Mouse (Mus musculus) right cerebral cortex, adult 2 months (tissue): Measurements from ENCODE around the gene Fsd2.

Experiments
- DNase-seq, 2 experiments: peaks; one replicate each; pipeline ENCODE4 v3.0.0; 2021 to 2022; ENCODE audit warnings: low spot score in 2 of 2

The Fsd2 gene

DNA sequence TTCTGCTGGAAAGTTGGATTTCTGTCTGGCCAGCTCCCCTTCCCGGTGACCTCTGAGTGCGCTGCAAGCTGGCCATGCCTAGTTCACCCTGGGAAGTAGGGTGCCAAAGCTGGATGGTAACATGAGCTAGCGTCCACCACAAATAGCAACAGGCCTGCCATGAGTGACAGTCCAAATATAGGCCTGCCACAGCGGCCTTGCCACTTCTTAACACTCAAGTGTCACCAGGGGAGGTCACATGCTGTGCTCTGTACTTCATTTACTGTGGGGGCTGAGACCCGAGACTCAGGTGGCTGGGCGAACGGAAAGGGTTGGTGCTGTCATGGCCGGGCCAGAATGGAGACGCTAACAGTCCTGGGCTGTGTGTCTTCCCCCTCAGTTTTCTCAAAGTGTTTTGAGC, at the start of gene Fsd2:
Fsd2 (minus strand) TSS at position 53 of the 400 bp plus-strand sequence.
- DNase-seq: no peak

DNA sequence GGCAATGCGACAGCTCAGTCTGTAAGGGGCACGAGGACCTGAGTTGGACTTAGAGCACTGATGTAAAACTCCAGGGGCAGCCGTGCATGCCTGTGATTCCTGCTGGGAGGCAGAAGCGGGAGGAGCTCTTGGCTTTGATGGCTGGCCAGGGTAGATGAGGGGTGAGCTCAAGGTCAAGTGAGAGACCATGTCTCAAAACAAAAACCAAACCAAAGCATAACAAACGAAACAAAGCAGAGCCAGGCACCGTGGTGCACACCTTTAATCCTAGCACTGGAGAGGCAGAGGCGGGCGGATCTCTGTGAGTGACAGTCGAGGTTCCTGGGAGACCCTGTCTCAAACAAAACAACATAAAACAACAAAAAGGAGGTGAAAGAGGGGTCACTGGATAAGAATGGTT, 48.3 kb upstream of the Fsd2 start:
- no peak for DNase-seq

DNA sequence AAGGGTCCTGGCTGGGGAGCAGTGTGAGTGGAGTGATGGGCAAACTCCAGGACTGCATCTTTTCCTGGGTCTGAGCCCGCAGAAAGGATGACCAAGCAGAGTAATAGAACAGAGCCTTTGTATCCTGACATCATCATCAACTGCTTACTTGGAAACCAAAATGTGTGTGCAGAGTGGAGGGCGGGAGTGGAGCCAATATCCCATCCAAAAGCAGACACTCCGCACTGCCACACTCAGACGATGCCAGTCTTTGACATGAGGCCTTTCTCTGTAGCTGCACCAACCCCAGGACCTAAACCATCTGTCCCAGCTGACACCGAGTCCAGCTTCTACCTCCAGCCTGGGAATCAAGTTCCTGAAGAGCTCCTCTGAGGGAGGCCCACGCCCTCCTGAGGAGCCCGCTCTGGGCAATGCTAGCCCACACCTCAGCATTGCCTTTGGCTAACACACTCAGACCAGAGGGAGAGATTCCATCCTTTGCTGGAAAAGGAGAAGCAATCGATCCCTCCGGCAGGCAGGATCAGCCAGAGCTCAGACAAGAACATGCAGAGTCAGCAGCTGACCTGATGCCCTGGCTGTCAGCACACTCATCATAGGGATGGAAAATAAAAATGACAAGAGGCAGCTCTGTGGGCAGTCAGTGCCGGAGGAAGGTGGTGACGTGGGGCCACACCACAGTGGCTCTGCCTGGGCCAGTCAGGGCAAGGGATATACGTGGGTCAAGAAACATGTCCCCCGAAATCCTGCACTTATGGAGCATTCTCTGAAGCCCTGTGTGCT, 46.3 kb upstream of the Fsd2 start:
- no peak for DNase-seq

DNA sequence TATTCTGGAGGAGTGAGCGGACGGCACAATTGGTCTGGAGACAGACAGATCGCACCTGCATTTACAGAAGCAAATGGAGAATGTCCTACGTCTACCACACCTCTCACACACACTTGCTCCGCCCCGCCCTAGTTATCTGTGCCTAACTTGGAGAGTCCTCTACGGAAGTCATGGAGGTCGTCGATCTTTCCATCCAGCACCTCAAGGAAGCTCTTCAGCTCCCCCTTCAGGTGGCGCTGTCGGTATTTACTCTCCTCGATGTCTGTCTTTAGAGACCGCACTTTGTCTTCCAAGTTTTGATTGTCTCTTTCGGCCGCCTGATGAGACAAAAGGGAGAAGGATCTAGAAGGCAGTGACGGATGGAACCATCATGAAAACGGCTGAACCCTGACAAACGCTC, 43.4 kb upstream of the Fsd2 start:
- no peak for DNase-seq

DNA sequence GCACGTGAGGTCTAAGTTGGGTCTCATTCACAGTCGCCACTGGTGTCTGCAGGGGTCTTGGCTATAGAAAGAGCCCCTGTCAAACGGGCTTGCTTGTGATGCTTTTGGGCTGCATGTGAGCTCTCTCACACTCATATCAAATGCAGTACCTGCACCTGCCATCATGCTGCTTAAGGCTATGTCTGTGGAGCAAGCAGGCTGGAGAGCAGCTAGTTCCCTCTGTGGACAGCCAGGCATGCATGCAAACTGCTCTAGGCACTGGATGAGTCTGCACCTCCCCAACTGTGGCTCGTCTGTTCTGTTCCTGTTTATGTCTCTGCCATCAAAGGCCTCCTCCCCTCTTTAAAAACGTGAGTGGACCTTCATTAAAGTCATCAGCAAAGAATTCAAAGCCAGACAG, 39.7 kb upstream of the Fsd2 start:
- DNase-seq: no peak

DNA sequence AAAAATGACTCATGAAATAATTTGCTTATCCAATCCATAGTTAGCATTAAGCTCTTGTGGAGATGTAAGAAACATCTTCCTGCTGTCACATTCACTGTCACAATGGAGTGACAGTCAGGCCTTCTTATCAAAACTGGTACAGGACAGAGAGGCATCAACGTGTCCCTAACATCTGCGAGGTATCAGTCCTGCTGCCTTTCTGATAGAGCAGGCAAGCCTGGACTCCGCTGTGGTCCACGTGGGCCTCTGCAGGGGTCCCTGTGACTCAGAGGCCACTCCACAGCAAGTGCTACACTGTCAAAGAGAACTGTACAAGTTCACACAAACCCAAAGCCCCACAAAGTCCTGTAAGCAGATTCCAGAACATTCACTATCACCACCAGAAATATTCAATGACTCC, 38.7 kb upstream of the Fsd2 start:
- DNase-seq: no peak

DNA sequence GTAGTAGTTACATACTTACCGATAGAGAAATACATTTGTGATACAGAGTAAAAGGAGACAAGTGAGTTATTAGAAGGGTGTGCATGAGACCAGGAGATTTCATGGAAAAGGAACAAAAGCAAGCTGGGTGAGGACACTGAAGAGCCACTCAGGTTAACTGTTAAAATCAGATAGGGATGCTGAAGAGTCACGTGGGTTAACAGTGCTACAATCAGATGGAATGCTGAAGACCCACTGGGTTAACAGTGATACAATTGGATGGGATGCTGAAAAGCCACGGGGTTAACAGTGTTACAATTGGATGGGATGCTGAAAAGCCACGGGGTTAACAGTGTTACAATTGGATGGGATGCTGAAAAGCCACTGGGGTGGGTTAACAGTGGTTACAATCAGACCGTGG, 38.2 kb upstream of the Fsd2 start:
- DNase-seq: no peak

DNA sequence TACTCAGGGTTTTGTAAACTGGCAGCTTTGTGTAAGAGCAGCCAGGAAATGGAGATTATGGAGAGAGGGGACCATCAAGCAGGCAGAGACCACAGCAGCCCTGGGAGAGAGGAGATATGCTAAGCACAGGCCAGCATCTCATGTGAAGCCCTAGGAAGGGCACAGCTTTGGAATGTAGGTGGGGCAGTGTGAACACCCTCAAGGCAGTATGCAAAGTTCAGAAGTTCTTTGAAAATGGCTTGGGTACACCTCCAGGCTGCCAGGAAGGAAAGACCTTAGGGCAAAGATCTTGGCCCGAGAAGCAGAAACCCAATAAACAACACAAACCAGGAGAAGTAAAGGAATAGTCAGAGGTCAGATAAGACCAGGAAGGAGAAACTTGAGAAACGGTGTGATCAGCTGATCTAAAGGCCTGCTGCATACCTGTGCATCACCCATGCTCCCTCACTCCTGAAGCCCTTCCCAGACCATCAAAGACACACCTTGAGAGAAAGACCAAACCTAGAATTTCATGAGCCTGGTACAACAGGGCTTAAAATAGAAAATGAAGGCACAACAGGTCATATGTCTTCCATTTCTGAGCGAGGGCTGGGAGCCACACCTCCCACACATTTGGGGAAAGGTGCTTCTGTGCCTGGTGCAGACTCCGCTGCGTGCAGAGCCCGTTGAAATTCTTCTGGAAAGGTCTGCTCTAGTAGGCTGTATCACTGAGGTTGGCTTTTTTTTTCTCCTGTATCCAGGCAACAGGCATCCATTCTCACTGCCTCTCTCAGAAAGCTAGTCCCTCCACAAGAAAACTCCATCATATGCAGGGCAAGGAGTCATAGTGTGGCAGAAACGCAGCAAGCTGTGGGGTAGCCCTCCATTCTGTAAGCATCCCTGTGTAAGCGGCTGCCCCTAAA, 32.9 kb upstream of the Fsd2 start:
- peak; percentile 37 to 40 for DNase-seq

DNA sequence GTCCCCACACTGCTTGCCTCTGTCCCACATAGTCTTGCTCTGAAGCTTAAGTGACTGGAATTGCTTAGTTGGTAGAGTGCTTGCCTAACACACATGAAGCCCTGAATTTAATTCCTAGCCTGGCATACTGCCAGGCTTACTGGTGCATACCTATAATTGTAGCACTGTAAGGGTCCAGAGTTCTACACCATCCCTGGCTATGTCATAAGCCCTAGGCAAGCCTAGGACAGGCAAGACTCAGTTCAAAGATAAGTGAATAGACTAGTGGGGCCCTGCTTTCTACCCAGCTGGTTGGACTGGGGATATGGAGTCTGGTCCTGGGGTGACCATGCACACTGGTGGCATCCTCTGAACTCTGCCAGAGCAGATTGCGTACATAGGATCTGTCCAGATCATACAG, 30.9 kb upstream of the Fsd2 start:
- DNase-seq: no peak

DNA sequence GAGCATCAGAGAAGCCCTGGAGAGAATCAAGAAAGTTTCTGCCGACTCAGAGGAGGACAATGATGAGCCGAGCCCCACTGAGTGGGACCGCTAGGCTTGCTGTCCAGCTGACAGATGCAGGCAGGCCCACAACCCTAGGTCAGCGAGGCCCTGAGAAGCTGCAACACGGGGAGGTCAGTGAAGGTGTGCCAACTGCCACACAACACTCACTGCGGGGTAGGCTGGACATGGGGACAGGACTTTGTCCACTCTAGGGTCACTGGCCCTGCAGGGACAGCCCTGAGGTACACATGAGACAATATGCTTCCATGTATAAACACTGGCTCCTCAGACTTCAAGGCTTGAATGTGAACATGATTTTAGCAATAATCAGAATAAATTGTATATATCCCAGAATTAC, 29.3 kb upstream of the Fsd2 start:
- no peak for DNase-seq

DNA sequence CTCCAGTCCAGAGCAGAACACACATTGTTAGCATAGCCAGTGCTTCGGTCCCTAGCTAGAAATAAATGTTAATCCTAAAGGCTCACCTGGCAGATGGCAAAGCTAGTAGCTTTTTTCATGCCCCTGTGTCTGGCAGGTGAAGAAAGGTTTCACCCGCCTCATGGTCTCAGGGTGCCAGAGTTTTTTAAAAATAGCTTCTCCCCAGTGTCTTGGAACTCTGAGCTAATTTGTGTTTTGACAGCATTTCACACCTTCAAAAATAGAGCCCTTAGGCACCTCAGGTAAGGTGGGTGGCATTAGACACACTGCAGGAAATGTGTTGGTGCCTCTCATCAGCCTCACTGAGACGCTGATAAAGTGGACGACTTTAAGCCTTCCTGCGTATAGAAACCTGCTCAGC, 28.3 kb upstream of the Fsd2 start:
- DNase-seq: no peak

DNA sequence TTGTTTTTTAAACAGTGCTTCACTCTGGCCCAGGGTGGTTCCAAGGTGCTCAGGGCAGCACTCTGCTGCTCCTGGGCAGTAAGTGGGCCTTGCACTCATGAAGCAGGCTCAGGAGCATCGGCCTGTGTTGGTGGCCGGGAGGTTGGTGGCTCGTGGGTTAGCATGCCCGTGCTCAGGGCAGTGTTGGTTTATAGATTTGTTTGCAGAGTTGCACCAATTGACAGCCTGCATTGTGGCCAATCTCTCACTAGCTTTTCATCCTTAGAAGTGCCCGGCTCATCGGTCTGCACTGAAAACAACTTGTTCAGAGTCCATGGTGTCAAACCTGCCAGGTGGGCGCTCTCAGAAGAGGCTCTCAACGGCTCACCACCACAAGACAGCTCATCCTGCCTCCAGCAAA, 26.6 kb upstream of the Fsd2 start:
- no peak for DNase-seq

DNA sequence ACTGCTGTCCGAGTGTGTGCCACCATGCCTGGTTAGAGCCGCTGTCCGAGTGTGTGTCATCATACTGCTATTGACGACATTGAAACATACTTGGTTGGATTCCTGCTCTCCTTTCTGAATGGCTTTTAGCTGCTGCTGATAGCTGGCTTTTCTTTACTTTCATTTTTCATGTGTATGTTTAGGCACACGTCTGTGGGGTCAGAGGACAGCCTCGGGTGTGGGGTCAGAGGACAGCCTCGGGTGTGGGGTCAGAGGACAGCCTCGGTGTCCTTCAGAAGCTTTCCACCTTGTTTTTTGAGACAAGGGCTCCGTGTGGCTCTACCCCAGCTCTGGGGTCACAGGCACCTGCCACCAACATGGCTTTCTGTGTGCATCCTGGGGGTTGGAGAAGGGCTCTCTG, 25.9 kb upstream of the Fsd2 start:
- no peak for DNase-seq

DNA sequence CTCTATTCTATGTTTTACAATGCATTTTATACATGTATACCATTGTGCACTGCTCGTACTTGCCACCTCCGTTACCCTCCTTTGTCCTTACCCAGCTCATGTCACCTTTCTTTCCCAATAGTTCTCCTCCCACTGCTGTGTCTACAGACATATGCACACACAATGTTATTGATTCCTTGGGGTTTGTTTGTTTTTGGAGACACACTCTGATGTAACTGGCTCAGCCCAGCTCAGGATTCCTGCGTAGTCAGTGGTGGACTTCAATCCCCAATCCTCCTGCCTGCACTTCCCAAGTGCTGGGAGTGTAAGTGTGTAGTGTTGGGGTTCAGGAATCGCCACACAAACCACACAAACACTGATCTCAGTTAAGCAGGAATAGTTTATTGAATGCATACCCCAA, 20.5 kb upstream of the Fsd2 start:
- no peak for DNase-seq

DNA sequence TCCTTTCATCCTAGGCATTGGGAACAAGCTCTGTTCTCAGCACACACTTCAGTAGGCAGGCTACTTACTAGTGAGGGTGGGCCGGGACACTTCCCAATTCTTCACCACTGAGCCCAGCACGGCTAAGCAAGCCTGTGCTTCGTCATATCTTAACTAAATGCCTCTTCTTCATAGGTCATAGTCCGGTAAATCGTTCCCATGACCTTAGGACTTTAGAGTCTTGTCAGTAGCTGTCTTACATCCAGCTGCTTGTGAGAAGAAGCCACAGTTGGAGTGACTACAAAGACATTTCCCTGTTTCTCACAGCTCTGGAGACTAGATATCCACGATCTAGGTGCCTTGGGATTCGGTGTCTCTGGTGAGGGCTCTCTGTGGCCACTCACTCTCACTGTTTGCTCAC, 18.6 kb upstream of the Fsd2 start:
- no peak for DNase-seq

DNA sequence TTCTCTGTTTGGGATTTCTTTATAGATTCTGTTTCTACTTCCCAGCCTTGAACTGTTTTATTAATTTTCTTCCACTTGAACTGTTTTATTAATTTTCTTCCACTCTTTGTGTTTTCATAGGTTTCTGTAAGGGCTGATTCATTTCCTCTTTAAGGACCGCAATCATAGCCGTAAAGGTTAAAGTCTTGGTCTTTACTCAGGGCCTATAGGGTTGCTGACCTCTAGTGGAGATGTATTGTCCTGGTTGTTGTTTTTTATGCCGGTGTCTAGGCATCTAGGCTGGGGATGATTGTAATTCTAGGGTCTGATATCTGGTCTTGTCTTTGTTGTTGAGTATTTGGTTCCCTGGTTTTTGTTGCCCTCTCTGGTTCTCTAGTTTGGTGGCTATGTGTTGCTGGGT, 16.8 kb upstream of the Fsd2 start:
- DNase-seq: no peak

DNA sequence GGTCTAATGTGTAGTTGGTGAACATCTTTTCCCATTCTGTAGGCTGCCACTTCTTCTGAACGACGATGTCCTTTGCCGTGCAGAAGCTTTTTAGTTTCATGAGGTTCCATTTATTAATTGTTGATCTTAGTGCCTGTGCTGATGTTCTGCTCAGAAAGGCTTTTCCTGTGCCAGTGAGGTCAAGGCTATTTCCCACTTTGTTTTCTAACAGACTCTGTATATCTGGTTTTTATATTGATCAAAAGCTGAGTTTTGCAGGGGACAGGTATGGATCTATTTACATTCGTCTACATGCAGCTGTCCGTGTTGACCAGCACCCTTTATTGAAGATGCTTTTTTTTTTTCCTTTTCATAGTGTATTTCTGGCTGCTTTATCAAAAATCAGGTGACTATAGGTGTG, 12.6 kb upstream of the Fsd2 start:
- no peak for DNase-seq

DNA sequence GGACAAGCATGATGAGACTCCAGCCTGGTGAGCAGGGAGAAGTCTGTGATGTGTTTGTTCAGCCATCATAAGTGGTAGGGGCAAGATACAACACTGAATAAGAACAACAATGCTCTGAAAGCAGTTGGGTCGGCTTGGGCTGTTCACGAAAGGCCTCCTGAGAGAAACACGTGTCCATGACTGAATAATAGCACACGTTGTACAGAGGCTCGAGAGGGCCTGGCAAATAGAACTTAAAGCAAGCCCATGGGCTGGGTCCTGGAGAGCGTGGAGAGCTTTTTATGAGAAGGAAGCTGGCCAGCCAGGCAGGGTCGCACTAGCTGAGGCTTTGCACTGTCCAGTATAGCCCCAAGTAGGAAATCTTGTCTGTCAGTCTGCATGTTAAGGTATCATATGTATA, 11.7 kb upstream of the Fsd2 start:
- DNase-seq: no peak

DNA sequence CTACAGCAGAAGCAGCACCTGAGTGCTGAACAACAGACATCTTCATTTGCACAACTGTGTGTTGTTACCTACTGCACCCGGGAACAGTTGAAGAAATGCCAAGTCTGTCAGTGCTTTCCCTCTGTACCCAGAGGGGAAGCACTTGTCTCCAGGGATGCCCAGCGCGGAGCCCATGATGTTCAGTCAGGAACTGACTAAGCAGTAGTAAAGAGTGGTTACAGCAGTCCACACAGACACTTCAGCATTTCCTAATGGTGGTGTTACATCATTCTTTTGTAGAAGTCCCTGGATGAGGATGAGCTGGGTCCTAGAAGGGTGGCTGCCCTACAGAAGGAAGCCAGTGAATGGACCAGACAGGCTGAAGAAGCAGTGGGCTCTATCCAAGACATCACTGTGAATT, 11.1 kb upstream of the Fsd2 start:
- no peak for DNase-seq

DNA sequence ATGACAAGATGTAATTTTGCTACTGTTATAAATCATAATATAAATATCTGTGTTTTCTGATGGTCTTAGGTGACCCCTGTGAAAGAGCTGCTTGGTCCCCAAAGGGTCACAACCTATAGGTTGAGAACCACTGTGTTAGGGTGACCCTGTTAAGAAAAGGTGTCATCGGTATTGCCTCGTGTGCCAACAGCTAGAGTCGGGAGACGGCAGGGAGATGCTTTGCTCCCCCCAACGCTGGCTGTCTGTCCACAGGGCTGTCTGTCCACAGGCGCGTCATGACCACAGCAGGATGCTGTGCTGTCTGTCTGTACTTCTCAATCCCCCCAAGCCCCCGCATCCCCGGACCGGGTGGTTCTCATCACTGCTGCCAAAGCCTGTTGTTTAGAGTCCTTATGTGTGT, 8.9 kb upstream of the Fsd2 start:
- no peak for DNase-seq

DNA sequence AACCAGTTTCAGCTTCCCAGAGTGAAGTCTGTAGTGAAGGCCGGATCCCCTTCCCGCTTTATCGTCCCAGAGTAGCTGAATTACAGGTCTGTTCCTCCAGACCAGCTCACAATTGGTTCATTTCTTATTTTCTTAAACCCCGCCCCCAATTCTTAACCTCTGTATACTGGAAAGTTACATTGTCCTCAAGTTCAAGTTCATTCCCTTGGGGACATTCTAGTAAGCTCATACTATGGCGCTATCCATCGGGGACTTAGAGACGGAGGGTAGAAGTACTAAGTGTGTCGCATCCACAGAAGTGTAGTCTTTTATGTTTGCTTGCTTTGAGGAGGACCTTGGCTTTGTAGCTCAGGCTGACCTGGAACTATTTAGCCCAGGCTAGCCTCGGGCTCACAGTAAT, 7.1 kb upstream of the Fsd2 start:
- no peak for DNase-seq

DNA sequence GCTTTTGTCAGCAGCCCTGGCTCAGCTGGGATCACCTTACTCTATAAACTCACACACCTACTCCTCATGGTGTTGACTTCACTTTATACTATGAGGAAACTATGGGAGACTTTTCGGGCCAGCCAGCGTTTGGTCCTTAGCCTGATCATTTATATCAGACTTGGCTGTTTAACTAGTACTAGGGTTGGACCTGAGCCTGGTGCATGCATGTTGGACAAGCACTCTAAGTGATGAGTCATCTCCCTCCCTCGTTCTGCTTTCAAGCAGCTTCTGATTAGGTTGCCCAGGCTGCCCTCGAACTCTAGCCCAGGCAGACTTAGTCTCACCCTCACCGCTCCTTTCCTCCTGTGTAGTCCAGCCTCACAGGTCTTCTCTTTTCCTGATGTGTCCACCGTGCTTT, 6.7 kb upstream of the Fsd2 start:
- no peak for DNase-seq

DNA sequence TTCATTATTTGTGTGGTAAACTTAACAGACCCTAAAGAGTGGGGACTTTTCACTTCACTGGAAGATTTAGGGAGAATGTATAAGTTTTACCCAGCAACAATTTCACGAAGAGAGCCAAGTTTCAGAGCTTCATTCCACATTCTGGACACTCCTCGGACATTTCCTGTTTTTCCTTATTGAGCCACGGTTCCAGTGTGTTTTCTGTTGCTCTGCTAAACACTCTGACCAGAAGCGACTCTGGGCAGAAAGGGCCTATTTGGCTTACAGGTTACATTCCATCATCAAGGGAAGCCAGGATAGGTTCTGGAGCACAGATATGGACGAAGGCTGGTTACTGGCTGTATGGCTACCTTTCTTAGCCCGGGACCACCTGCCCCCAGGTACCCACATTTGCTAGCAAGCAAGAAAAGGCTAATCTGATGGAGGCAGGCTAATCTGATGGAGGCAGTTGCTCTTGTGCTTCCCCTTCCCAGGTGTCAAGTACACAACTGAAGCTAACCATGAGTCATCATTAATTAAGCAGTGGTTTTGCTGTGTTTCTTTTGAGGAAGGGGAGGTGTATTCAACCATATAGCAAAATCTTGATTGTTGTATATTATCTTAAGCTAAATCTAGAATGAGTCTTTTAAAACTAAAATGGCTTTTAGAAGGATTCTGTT, 6.0 kb upstream of the Fsd2 start:
- no peak for DNase-seq
